Mouse (Mus musculus) hindbrain, embryonic 16.5 days (tissue): ENCODE results near the gene Kcnk12. TPM values are rescaled to one million over a fixed set of nuclear protein-coding genes. Genes with fewer than 3 reads are reported as not detected.

Experiments used
- ATAC-seq: fragments of 200-750 bp; cut with Nextera tagmentation; 2 replicates; pipeline ENCODE4 v1.8.0; 2017; ENCODE audit warnings: moderate TSS enrichment, moderate library complexity
- H3K27ac ChIP-seq: fragments of 300-500 bp; sonication (generic); 2 replicates; pipeline ENCODE4 v1.5.1; 2014; ENCODE audit warnings: low read depth, mild to moderate bottlenecking, control low read depth, low read length, moderate library complexity
- H3K27me3 ChIP-seq: fragments of 300-500 bp; sonication (generic); replicated peaks from 2 replicates; pipeline ENCODE4 v1.6.1; 2014; ENCODE audit warnings: low read length; ENCODE audit not compliant: control insufficient read depth, insufficient read depth
- H3K36me3 ChIP-seq: fragments of 300-500 bp; sonication (generic); 2 replicates; pipeline ENCODE4 v1.6.1; 2014; ENCODE audit warnings: mild to moderate bottlenecking, low read length, moderate library complexity, mixed read lengths; ENCODE audit not compliant: control insufficient read depth, insufficient read depth
- H3K4me1 ChIP-seq: fragments of 300-500 bp; sonication (generic); 2 replicates; pipeline ENCODE4 v1.6.1; 2014; ENCODE audit warnings: low read depth, low read length; ENCODE audit not compliant: control insufficient read depth, insufficient read depth
- H3K4me2 ChIP-seq: fragments of 300-500 bp; sonication (generic); 2 replicates; pipeline ENCODE4 v1.6.1; 2014; ENCODE audit warnings: mild to moderate bottlenecking, low read length, control low read depth, moderate library complexity
- H3K4me3 ChIP-seq: fragments of 300-500 bp; sonication (generic); 2 replicates; pipeline ENCODE4 v1.5.1; 2014; ENCODE audit warnings: mild to moderate bottlenecking, low read length, control low read depth, moderate library complexity
- H3K9ac ChIP-seq: fragments of 300-500 bp; sonication (generic); 2 replicates; pipeline ENCODE4 v1.6.1; 2014; ENCODE audit warnings: low read depth, mild to moderate bottlenecking, control low read depth, low read length, moderate library complexity
- H3K9me3 ChIP-seq: fragments of 300-500 bp; sonication (generic); 2 replicates; pipeline ENCODE4 v1.6.1; 2014; ENCODE audit warnings: mild to moderate bottlenecking, low read length, moderate library complexity; ENCODE audit not compliant: control insufficient read depth
- WGBS: fragments of 180-500 bp; shearing (Covaris S2); extraction: QIAGEN DNeasy Blood & Tissue Kit; methylation state at CpG from one replicate; pipeline ENCODE4 v1.1.7; 2014; 5-methylcytosine and 5-hydroxymethylcytosine counted together
- polyA plus RNA-seq: library from polyadenylated mRNA; unstranded; fragments of >200 nt; fragmentation: Nextera tagmentation; extraction: Ambion mirVana; gene quantifications from 2 replicates; pipeline ENCODE4 v1.2.1, GENCODE M21; 2015

Kcnk12 gene
- polyA plus RNA-seq, 1 experiment from 2014 or later = 1.1 TPM

- H3K27me3 ChIP-seq = peaks cover 3% of the 10 kb centered on the region; the same call in 1 of the 2 replicates
- H3K4me1 ChIP-seq = no peaks in the 10 kb centered on the region
- H3K9ac ChIP-seq = no peak overlapping the region
- WGBS = 54% methylated on average over 1 of the region's 1 CpGs
- no peaks in the 10 kb centered on the region for H3K36me3 ChIP-seq
- H3K4me2 ChIP-seq = no peak overlapping the region
- H3K27ac ChIP-seq = no peak overlapping the region
- H3K4me3 ChIP-seq = no peak overlapping the region
- no peak for ATAC-seq
- no peaks in the 10 kb centered on the region for H3K9me3 ChIP-seq
Measured at GRCm38 (mm10) chr17:87739835-87740234, 58.0 kb downstream of the Kcnk12 start.

GRCm38 (mm10) chr17:87737144-87737543 lies 60.6 kb downstream of the Kcnk12 start:
- Histone ChIP-seq H3K9me3 (no peaks in the 10 kb centered on the region), H3K4me1 (no peaks in the 10 kb centered on the region), H3K36me3 (no peaks in the 10 kb centered on the region), H3K4me3 (no peak overlapping the region), H3K27ac (no peak overlapping the region), H3K9ac (no peak overlapping the region), H3K27me3 (no peaks in the 10 kb centered on the region), H3K4me2 (no peak overlapping the region)
- ATAC-seq = no peak
- 73% methylated on average over 3 of the region's 3 CpGs for WGBS

- no peaks in the 10 kb centered on the region for H3K36me3 ChIP-seq
- 96% methylated on average over 8 of the region's 8 CpGs for WGBS
- H3K4me2 ChIP-seq = no peak overlapping the region
- no peaks in the 10 kb centered on the region for H3K9me3 ChIP-seq
- no peaks in the 10 kb centered on the region for H3K27me3 ChIP-seq
- ATAC-seq = no peak
- no peaks in the 10 kb centered on the region for H3K4me1 ChIP-seq
- no peak overlapping the region for H3K27ac ChIP-seq
- H3K9ac ChIP-seq = no peak overlapping the region
- no peak overlapping the region for H3K4me3 ChIP-seq
Measured at GRCm38 (mm10) chr17:87734471-87734870, 63.3 kb downstream of the Kcnk12 start.

- Histone ChIP-seq H3K4me2 (no peak overlapping the region), H3K27ac (no peak overlapping the region), H3K4me1 (no peaks in the 10 kb centered on the region), H3K9ac (no peak overlapping the region; the same call in 1 of the 2 replicates), H3K36me3 (no peaks in the 10 kb centered on the region), H3K27me3 (no peaks in the 10 kb centered on the region), H3K9me3 (no peaks in the 10 kb centered on the region), H3K4me3 (no peak overlapping the region)
- ATAC-seq = no peak
- WGBS = 84% methylated on average over 4 of the region's 4 CpGs
Measured at GRCm38 (mm10) chr17:87731962-87732361, 65.8 kb downstream of the Kcnk12 start.

- ATAC-seq = no peak
- Histone ChIP-seq H3K36me3 (peaks cover 20% of the 10 kb centered on the region), H3K4me2 (no peak overlapping the region), H3K27ac (no peak overlapping the region), H3K9me3 (no peaks in the 10 kb centered on the region), H3K9ac (no peak overlapping the region), H3K4me1 (no peaks in the 10 kb centered on the region), H3K27me3 (no peaks in the 10 kb centered on the region), H3K4me3 (no peak overlapping the region)
- 91% methylated on average over 12 of the region's 12 CpGs for WGBS
Measured at GRCm38 (mm10) chr17:87726489-87727356, 71.1 kb downstream of the Kcnk12 start.

- H3K36me3 ChIP-seq = peaks cover 22% of the 10 kb centered on the region
- H3K9ac ChIP-seq = no peak overlapping the region
Measured at GRCm38 (mm10) chr17:87724727-87725126, 73.1 kb downstream of the Kcnk12 start.

GRCm38 (mm10) chr17:87700101-87700500 lies 97.7 kb downstream of the Kcnk12 start:
- no peaks in the 10 kb centered on the region for H3K4me1 ChIP-seq
- H3K9me3 ChIP-seq = no peaks in the 10 kb centered on the region
- no peak for ATAC-seq
- H3K9ac ChIP-seq = no peak overlapping the region
- 83% methylated on average over 8 of the region's 8 CpGs for WGBS
- no peak overlapping the region for H3K4me2 ChIP-seq
- H3K36me3 ChIP-seq = peaks cover 8% of the 10 kb centered on the region; the same call in 1 of the 2 replicates
- no peak overlapping the region for H3K27ac ChIP-seq
- no peaks in the 10 kb centered on the region for H3K27me3 ChIP-seq
- H3K4me3 ChIP-seq = no peak overlapping the region

More at GRCm38 (mm10) chr17:87724727-87725126, 73.1 kb downstream of the Kcnk12 start:
- Histone ChIP-seq H3K9me3 (no peaks in the 10 kb centered on the region), H3K4me3 (no peak overlapping the region), H3K4me2 (no peak overlapping the region), H3K27ac (no peak overlapping the region), H3K27me3 (no peaks in the 10 kb centered on the region), H3K4me1 (no peaks in the 10 kb centered on the region)
- 82% methylated on average over 7 of the region's 7 CpGs for WGBS
- no peak for ATAC-seq

GRCm38 (mm10) chr17:87698996-87699765 lies 98.6 kb downstream of the Kcnk12 start:
- H3K36me3 ChIP-seq = peaks cover 8% of the 10 kb centered on the region; the same call in 1 of the 2 replicates
- no peak overlapping the region for H3K9ac ChIP-seq
- no peak overlapping the region for H3K27ac ChIP-seq
- whole genome bisulfite sequencing = 83% methylated on average over 16 of the region's 16 CpGs
- no peak overlapping the region for H3K4me2 ChIP-seq
- H3K27me3 ChIP-seq = no peaks in the 10 kb centered on the region
- H3K4me3 ChIP-seq = no peak overlapping the region
- H3K4me1 ChIP-seq = no peaks in the 10 kb centered on the region
- no peaks in the 10 kb centered on the region for H3K9me3 ChIP-seq
- ATAC-seq = no peak

- Histone ChIP-seq H3K9ac (no peak overlapping the region), H3K27me3 (no peaks in the 10 kb centered on the region), H3K36me3 (peaks cover 5% of the 10 kb centered on the region; the same call in 1 of the 2 replicates), H3K27ac (no peak overlapping the region), H3K9me3 (no peaks in the 10 kb centered on the region), H3K4me2 (no peak overlapping the region), H3K4me1 (no peaks in the 10 kb centered on the region), H3K4me3 (no peak overlapping the region)
- no peak for ATAC-seq
- WGBS = 91% methylated on average over 6 of the region's 6 CpGs
Measured at GRCm38 (mm10) chr17:87696814-87697213, 101.0 kb downstream of the Kcnk12 start.
